Mouse (Mus musculus): ENCODE results near the gene Ppm1h. TPM values are rescaled to one million over a fixed set of nuclear protein-coding genes. Genes with fewer than 3 reads are reported as not detected.

Ppm1h gene
- total RNA-seq, 2 experiments from 2014 or later, result 2.9 to 14.8 TPM

GRCm38 (mm10) chr10:122882614-122883013 is 204.1 kb downstream of the Ppm1h start:
- no peak for ATAC-seq (replicated peaks; ENCODE audit: low FRiP score, poor library complexity, severe bottlenecking)

GRCm38 (mm10) chr10:122883823-122884743 is 205.5 kb downstream of the Ppm1h start:
- ATAC-seq (replicated peaks; ENCODE audit: low FRiP score, poor library complexity, severe bottlenecking), result no peak

DNA sequence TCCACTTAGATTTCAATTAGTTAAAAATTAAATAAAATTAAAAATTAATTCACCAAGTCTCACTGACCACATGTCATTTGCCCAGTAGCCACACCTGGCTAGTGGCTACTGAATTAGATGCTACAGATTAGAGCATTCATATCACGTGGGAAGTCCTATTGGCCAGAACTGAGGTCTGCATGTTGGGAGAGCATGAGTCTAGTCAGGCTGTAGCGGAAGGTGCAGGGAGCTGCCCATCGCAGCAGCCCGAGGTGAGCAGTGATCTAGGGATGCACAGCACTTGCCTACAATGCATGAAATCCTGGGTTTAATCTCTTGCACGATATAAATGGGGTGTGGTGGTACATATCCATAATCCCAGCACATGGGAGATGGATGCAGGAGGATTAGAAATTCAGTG is 206.7 kb downstream of the Ppm1h start:
- ATAC-seq (replicated peaks; ENCODE audit: low FRiP score, poor library complexity, severe bottlenecking), result no peak

GRCm38 (mm10) chr10:122886055-122886915 is 207.7 kb downstream of the Ppm1h start:
- no peak for ATAC-seq (replicated peaks; ENCODE audit: low FRiP score, poor library complexity, severe bottlenecking)

GRCm38 (mm10) chr10:122886916-122887527 is 208.5 kb downstream of the Ppm1h start:
- no peak for ATAC-seq (replicated peaks; ENCODE audit: low FRiP score, poor library complexity, severe bottlenecking)

DNA sequence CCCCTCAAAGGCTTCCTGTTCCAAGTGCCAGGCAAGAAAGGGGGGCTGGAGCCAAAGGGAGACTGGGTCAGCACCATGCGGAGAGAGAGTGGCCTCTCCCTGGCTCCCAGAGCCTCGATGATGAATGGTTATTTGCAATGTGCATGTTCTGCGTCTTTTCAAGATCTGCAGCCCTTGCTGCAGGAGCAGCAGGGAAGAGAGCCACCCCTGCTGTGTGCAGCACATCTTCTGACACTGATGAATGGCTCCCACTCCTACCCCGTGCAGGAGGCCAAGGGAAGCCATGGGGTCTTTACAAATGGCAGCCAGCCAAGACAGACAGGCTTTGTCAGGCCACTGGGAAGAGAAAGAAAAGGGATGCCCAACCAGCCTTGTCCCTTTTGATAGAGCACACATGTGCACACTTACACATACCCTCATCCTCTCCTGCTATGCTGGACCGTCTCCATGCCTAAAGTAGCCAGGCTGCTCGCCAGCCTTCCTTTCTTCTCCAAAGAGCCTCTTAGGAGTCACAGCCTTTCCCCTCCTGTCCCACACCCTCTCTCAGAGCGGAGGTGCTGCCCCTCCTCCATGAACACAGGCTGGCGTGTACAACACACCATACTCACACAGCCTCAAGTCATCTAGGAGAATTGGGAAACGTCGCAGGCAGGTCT is 209.1 kb downstream of the Ppm1h start:
- ATAC-seq (replicated peaks; ENCODE audit: low FRiP score, poor library complexity, severe bottlenecking), result no peak

GRCm38 (mm10) chr10:122890682-122891350 is 212.3 kb downstream of the Ppm1h start:
- no peak for ATAC-seq (replicated peaks; ENCODE audit: low FRiP score, poor library complexity, severe bottlenecking)

DNA sequence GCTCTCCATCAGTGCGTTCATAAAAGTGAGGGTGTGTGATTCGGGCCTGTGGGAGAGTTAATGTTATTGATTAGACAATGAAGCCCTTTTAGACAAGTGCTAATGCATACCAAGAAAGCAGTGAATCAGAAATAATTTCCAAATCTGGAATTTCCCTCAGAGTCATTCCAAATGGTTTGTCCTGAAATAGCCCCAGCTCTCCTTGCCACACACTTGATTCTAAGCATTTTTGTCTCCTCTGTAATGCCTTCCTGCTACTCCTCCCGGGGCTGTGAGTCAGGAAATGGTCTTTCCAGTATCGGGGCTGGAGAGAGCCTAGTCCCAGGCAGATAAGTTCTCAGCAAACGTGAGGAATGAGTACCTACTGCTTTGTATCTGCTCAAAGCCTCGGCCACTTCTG is 212.9 kb downstream of the Ppm1h start:
- ATAC-seq (replicated peaks; ENCODE audit: low FRiP score, poor library complexity, severe bottlenecking), result no peak

- no peak for ATAC-seq (replicated peaks; ENCODE audit: low FRiP score, poor library complexity, severe bottlenecking)
These were observed 216.1 kb downstream of the Ppm1h start for GRCm38 (mm10) chr10:122894555-122895069.

DNA sequence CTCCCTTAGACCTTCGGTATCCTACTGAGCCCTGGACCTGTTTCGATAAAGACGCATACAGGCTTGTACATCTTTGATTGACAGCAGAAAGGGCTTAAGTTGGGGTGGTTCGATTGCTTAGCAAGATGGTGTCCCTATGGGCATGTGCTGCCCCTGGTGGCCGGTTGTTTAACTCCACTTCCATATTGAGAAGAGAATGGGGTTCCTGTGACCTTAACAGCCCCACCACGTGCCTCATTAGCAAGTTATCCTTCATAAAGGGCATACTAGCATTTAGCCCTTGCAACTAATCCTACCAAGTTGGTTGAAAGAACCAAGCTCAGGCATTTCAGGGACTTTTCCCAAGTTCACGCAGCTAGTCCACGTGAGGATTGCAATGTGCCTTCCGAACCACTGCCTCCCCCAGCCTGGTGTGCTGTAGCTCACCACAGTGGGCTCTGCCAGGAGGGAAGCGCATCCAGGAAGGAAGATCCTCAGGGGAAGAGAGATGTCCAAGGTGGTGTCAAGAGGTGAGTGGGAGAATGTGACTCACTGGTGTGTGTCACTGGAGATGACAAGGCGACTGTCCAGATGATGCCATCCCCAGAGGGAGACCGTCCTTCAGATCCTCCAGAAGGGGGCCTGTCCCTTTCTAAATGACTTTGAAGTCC is 216.7 kb downstream of the Ppm1h start:
- peak; percentile 54; the same call in 1 of the 2 replicates for ATAC-seq (replicated peaks; ENCODE audit: low FRiP score, poor library complexity, severe bottlenecking)

DNA sequence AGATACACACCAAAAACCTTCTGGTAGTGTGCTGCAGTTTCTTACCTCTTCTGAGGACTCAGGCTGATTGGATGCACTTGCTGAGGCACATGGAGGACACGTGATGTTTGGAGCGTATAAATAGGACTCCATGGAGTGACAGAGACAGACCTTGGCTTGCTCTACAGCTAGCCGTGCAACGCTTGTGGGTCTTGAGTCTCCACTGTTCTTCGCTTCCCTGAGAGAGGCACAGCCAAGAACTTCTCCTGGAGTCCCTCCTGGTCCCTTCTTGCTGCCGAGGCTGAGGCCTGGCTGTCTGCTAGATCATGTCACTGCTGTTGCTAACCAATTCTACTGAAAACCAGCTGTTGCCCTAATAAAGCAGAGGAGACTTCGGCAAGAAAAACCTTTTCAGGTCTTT is 221.4 kb downstream of the Ppm1h start:
- no peak for ATAC-seq (replicated peaks; ENCODE audit: low FRiP score, poor library complexity, severe bottlenecking)

- ATAC-seq (replicated peaks; ENCODE audit: low FRiP score, poor library complexity, severe bottlenecking), result no peak
These were observed 221.9 kb downstream of the Ppm1h start for GRCm38 (mm10) chr10:122900466-122900865.

- no peak for ATAC-seq (replicated peaks; ENCODE audit: low FRiP score, poor library complexity, severe bottlenecking)
These were observed 222.8 kb downstream of the Ppm1h start for GRCm38 (mm10) chr10:122901379-122901778.

- ATAC-seq (replicated peaks; ENCODE audit: low FRiP score, poor library complexity, severe bottlenecking), result no peak
These were observed 231.0 kb downstream of the Ppm1h start for GRCm38 (mm10) chr10:122909406-122910032.

DNA sequence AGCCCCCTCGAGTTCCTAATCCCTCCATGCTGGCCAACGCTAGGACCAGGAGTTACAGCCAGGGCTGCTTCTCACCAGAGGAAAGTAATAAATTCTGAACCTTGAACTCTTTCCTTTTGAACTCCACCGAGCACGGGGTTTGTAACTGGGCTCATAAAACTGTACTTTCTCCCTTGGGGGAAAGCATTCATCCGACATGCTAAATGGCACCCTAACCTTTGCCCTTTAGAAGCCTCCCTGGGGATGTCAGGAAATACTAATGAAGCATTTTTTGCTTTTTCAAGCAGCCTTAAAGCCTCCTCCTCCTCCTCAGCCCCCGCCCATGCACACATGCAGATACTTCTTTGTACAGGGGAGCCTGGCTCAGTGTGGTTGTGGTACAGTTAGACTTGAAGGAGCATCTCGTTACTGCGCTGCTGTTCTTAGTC is 232.2 kb downstream of the Ppm1h start:
- no peak for ATAC-seq (replicated peaks; ENCODE audit: low FRiP score, poor library complexity, severe bottlenecking)

GRCm38 (mm10) chr10:122911668-122912067 is 233.1 kb downstream of the Ppm1h start:
- no peak for ATAC-seq (replicated peaks; ENCODE audit: low FRiP score, poor library complexity, severe bottlenecking)

- ATAC-seq (replicated peaks; ENCODE audit: low FRiP score, poor library complexity, severe bottlenecking), result no peak
These were observed 233.6 kb downstream of the Ppm1h start for GRCm38 (mm10) chr10:122912086-122912690.
